Mouse (Mus musculus): ENCODE data around the gene Snx29.

- TF ChIP-seq CTCF (IDR thresholded peaks at IDR 0.05; ENCODE audit: borderline replicate concordance, extremely low read depth, insufficient read depth, insufficient read length) (no peak), POLR2A (IDR thresholded peaks at IDR 0.05; ENCODE audit: borderline replicate concordance, extremely low read depth, insufficient read depth, insufficient read length, poor library complexity, severe bottlenecking) (no peak)
These were observed 244.9 kb downstream of the Snx29 start for GRCm38 (mm10) chr16:11567594-11567993.
